Mouse (Mus musculus): ENCODE measurements at regions not wholly inside any gene's neighbourhood (a gene's known extent, or its start where the extent isn't known, plus 50 kb on each side); places are given as distances from the start of the nearest gene placed in this dataset.

GRCm38 (mm10) chr15:96131582-96132091 is 155.7 kb upstream of the Arid2 start:
- Histone ChIP-seq H3K36me3 (ENCODE audit: insufficient read depth, low read length) (no peaks in the 10 kb centered on the region), H3K27me3 (ENCODE audit: insufficient read depth, low read length) (no peaks in the 10 kb centered on the region), H3K9me3 (ENCODE audit: low read length) (no peaks in the 10 kb centered on the region), H3K4me1 (replicated peaks; ENCODE audit: low read depth, low read length) (peaks cover 44% of the 10 kb centered on the region), H3K4me3 (replicated peaks; ENCODE audit: low read length) (no peak overlapping the region)
- TF ChIP-seq NANOG (IDR thresholded peaks at IDR 0.05; ENCODE audit: borderline replicate concordance, low read length) (no peak), CTCF (conservative IDR thresholded peaks at IDR 0.05; ENCODE audit: low read length) (no peak), POU5F1 (IDR thresholded peaks at IDR 0.05; ENCODE audit: borderline replicate concordance, low read length) (no peak)

GRCm38 (mm10) chr15:96132636-96133035 is 154.7 kb upstream of the Arid2 start:
- Histone ChIP-seq H3K9me3 (ENCODE audit: low read length) (no peaks in the 10 kb centered on the region), H3K36me3 (ENCODE audit: insufficient read depth, low read length) (no peaks in the 10 kb centered on the region), H3K4me3 (replicated peaks; ENCODE audit: low read length) (no peak overlapping the region), H3K4me1 (replicated peaks; ENCODE audit: low read depth, low read length) (peaks cover 44% of the 10 kb centered on the region), H3K27me3 (ENCODE audit: insufficient read depth, low read length) (no peaks in the 10 kb centered on the region)
- TF ChIP-seq CTCF (conservative IDR thresholded peaks at IDR 0.05; ENCODE audit: low read length) (no peak), NANOG (IDR thresholded peaks at IDR 0.05; ENCODE audit: borderline replicate concordance, low read length) (no peak), POU5F1 (IDR thresholded peaks at IDR 0.05; ENCODE audit: borderline replicate concordance, low read length) (no peak)

GRCm38 (mm10) chr15:96135250-96135731 is 152.0 kb upstream of the Arid2 start:
- Histone ChIP-seq H3K4me1 (replicated peaks; ENCODE audit: low read depth, low read length) (peaks cover 36% of the 10 kb centered on the region), H3K36me3 (ENCODE audit: insufficient read depth, low read length) (no peaks in the 10 kb centered on the region), H3K27me3 (ENCODE audit: insufficient read depth, low read length) (0 out of 2 replicates have a peak, but pooled peaks cover 5% of the 10 kb centered on the region), H3K9me3 (ENCODE audit: low read length) (no peaks in the 10 kb centered on the region), H3K4me3 (replicated peaks; ENCODE audit: low read length) (no peak overlapping the region)
- no peak for TF ChIP-seq POU5F1 (IDR thresholded peaks at IDR 0.05; ENCODE audit: borderline replicate concordance, low read length)
- no peak for TF ChIP-seq CTCF (conservative IDR thresholded peaks at IDR 0.05; ENCODE audit: low read length)
- no peak for TF ChIP-seq NANOG (IDR thresholded peaks at IDR 0.05; ENCODE audit: borderline replicate concordance, low read length)

- no peak overlapping the region for H3K4me3 ChIP-seq (replicated peaks; ENCODE audit: low read length)
- H3K27me3 ChIP-seq (ENCODE audit: insufficient read depth, low read length) = 0 out of 2 replicates have a peak, but pooled peaks cover 5% of the 10 kb centered on the region
- TF ChIP-seq NANOG (IDR thresholded peaks at IDR 0.05; ENCODE audit: borderline replicate concordance, low read length) (no peak), CTCF (conservative IDR thresholded peaks at IDR 0.05; ENCODE audit: low read length) (no peak), POU5F1 (IDR thresholded peaks at IDR 0.05; ENCODE audit: borderline replicate concordance, low read length) (no peak)
- H3K9me3 ChIP-seq (ENCODE audit: low read length) = no peaks in the 10 kb centered on the region
- no peaks in the 10 kb centered on the region for H3K36me3 ChIP-seq (ENCODE audit: insufficient read depth, low read length)
- H3K4me1 ChIP-seq (replicated peaks; ENCODE audit: low read depth, low read length) = peaks cover 31% of the 10 kb centered on the region
Observed at GRCm38 (mm10) chr15:96135816-96136215, 151.5 kb upstream of the Arid2 start.

- Histone ChIP-seq H3K27me3 (ENCODE audit: insufficient read depth, low read length) (0 out of 2 replicates have a peak, but pooled peaks cover 5% of the 10 kb centered on the region), H3K9me3 (ENCODE audit: low read length) (no peaks in the 10 kb centered on the region), H3K4me1 (replicated peaks; ENCODE audit: low read depth, low read length) (peaks cover 13% of the 10 kb centered on the region), H3K4me3 (replicated peaks; ENCODE audit: low read length) (no peak overlapping the region), H3K36me3 (ENCODE audit: insufficient read depth, low read length) (no peaks in the 10 kb centered on the region)
- no peak for TF ChIP-seq NANOG (IDR thresholded peaks at IDR 0.05; ENCODE audit: borderline replicate concordance, low read length)
- TF ChIP-seq CTCF (conservative IDR thresholded peaks at IDR 0.05; ENCODE audit: low read length) = no peak
Observed at GRCm38 (mm10) chr15:96137534-96137933, 149.8 kb upstream of the Arid2 start.

- TF ChIP-seq NANOG (IDR thresholded peaks at IDR 0.05; ENCODE audit: borderline replicate concordance, low read length) (no peak), CTCF (conservative IDR thresholded peaks at IDR 0.05; ENCODE audit: low read length) (no peak), POU5F1 (IDR thresholded peaks at IDR 0.05; ENCODE audit: borderline replicate concordance, low read length) (no peak)
- Histone ChIP-seq H3K27me3 (ENCODE audit: insufficient read depth, low read length) (0 out of 2 replicates have a peak, but pooled peaks cover 5% of the 10 kb centered on the region), H3K4me1 (replicated peaks; ENCODE audit: low read depth, low read length) (peaks cover 10% of the 10 kb centered on the region), H3K9me3 (ENCODE audit: low read length) (no peaks in the 10 kb centered on the region), H3K36me3 (ENCODE audit: insufficient read depth, low read length) (no peaks in the 10 kb centered on the region), H3K4me3 (replicated peaks; ENCODE audit: low read length) (no peak overlapping the region)
Observed at GRCm38 (mm10) chr15:96137945-96138344, 149.4 kb upstream of the Arid2 start.

GRCm38 (mm10) chr15:96153489-96153888 is 133.8 kb upstream of the Arid2 start:
- H3K27me3 ChIP-seq (ENCODE audit: insufficient read depth, low read length) = no peaks in the 10 kb centered on the region
- TF ChIP-seq NANOG (IDR thresholded peaks at IDR 0.05; ENCODE audit: borderline replicate concordance, low read length) (no peak), CTCF (conservative IDR thresholded peaks at IDR 0.05; ENCODE audit: low read length) (no peak), POU5F1 (IDR thresholded peaks at IDR 0.05; ENCODE audit: borderline replicate concordance, low read length) (no peak)
- H3K4me1 ChIP-seq (replicated peaks; ENCODE audit: low read depth, low read length) = no peaks in the 10 kb centered on the region
- H3K9me3 ChIP-seq (ENCODE audit: low read length) = no peaks in the 10 kb centered on the region
- no peaks in the 10 kb centered on the region for H3K36me3 ChIP-seq (ENCODE audit: insufficient read depth, low read length)
- H3K4me3 ChIP-seq (replicated peaks; ENCODE audit: low read length) = no peak overlapping the region

- Histone ChIP-seq H3K27me3 (ENCODE audit: insufficient read depth, low read length) (no peaks in the 10 kb centered on the region), H3K4me3 (replicated peaks; ENCODE audit: low read length) (no peak overlapping the region), H3K9me3 (ENCODE audit: low read length) (no peaks in the 10 kb centered on the region), H3K36me3 (ENCODE audit: insufficient read depth, low read length) (no peaks in the 10 kb centered on the region), H3K4me1 (replicated peaks; ENCODE audit: low read depth, low read length) (peaks cover 7% of the 10 kb centered on the region; the same call in 1 of the 2 replicates)
- no peak for TF ChIP-seq NANOG (IDR thresholded peaks at IDR 0.05; ENCODE audit: borderline replicate concordance, low read length)
- no peak for TF ChIP-seq CTCF (conservative IDR thresholded peaks at IDR 0.05; ENCODE audit: low read length)
- no peak for TF ChIP-seq POU5F1 (IDR thresholded peaks at IDR 0.05; ENCODE audit: borderline replicate concordance, low read length)
Observed at GRCm38 (mm10) chr15:96158321-96158720, 129.0 kb upstream of the Arid2 start.
